Mouse (Mus musculus): Measurements from ENCODE around the gene Preb. TPM values are rescaled to one million over a fixed set of nuclear protein-coding genes. Genes with fewer than 3 reads are reported as not detected.
A peak's percentile ranks its signal among the peaks of the same experiment; 100 is the strongest.

Gene Preb
- total and polyA plus RNA-seq, 2 experiments from 2014 or later, result 49.6 to 106 TPM

GRCm38 (mm10) chr5:30950451-30950850 lies 9.7 kb downstream of the Preb start:
- peak overlapping the region; percentile 86 for H3K4me2 ChIP-seq (ENCODE audit: low read depth, low read length)
- no peak for TF ChIP-seq CTCF (IDR thresholded peaks at IDR 0.05; ENCODE audit: low read depth)
- no peaks in the 10 kb centered on the region for H3K4me1 ChIP-seq (ENCODE audit: insufficient read depth, low read length)
- H3K4me3 ChIP-seq (ENCODE audit: low read length), result peak overlapping the region; percentile 51
- H3K9ac ChIP-seq (replicated peaks; ENCODE audit: low read length), result peak overlapping the region; percentile 57
- H3K27ac ChIP-seq, result peak overlapping the region; percentile 79
- DNase-seq (ENCODE audit: low spot score), result peak; percentile 17
- no peak for ATAC-seq
- peaks cover 35% of the 10 kb centered on the region for H3K36me3 ChIP-seq (ENCODE audit: insufficient read depth, low read length)
- 26% methylated on average over 4 of the region's 4 CpGs for WGBS
- no peaks in the 10 kb centered on the region for H3K9me3 ChIP-seq (ENCODE audit: low read length)
- H3K27me3 ChIP-seq (ENCODE audit: insufficient read depth, low read length), result no peaks in the 10 kb centered on the region

- ATAC-seq, result peak; percentile 85
- no peaks in the 10 kb centered on the region for H3K9me3 ChIP-seq (ENCODE audit: low read length)
- peak; percentile 46 for TF ChIP-seq CTCF (IDR thresholded peaks at IDR 0.05; ENCODE audit: low read depth)
- peaks cover 30% of the 10 kb centered on the region for H3K36me3 ChIP-seq (ENCODE audit: insufficient read depth, low read length)
- H3K27me3 ChIP-seq (ENCODE audit: insufficient read depth, low read length), result no peaks in the 10 kb centered on the region
- WGBS, result under 1% methylated on average over 31 of the region's 31 CpGs
- H3K4me1 ChIP-seq (ENCODE audit: insufficient read depth, low read length), result no peaks in the 10 kb centered on the region
- peak overlapping the region; percentile 57 for H3K9ac ChIP-seq (replicated peaks; ENCODE audit: low read length)
- H3K27ac ChIP-seq, result peak overlapping the region; percentile 79
- H3K4me3 ChIP-seq (ENCODE audit: low read length), result peak overlapping the region; percentile 51
- peak overlapping the region; percentile 86 for H3K4me2 ChIP-seq (ENCODE audit: low read depth, low read length)
- DNase-seq (ENCODE audit: low spot score), result peak; percentile 95
These were observed 10.4 kb downstream of the Preb start for GRCm38 (mm10) chr5:30949654-30950326.

DNA sequence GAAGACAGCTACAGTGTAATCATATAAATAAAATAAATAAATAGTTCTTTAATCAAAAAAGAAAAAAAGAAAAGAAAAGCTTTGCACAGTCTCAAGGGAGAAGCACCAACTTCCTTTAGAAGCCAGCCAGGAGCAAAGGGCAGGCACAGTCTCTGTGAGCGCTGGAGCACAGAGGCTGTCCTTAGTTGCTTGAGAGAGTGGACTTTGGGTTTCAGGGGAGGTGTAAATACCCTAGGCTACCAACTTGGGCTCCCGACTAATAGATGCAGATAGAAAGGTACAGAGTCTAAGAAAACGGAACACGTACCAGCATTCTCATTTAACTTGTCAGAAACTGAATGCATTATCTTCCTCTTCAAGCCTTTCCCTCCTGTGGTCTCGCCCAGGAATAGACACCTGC lies 11.5 kb downstream of the Preb start:
- Histone ChIP-seq H3K27me3 (ENCODE audit: insufficient read depth, low read length) (no peaks in the 10 kb centered on the region), H3K36me3 (ENCODE audit: insufficient read depth, low read length) (peaks cover 20% of the 10 kb centered on the region; the same call in 1 of the 2 replicates), H3K4me2 (ENCODE audit: low read depth, low read length) (no peak overlapping the region), H3K4me3 (ENCODE audit: low read length) (no peak overlapping the region), H3K27ac (no peak overlapping the region), H3K9ac (replicated peaks; ENCODE audit: low read length) (no peak overlapping the region), H3K4me1 (ENCODE audit: insufficient read depth, low read length) (0 out of 2 replicates have a peak, but pooled peaks cover 2% of the 10 kb centered on the region), H3K9me3 (ENCODE audit: low read length) (no peaks in the 10 kb centered on the region)
- TF ChIP-seq CTCF (IDR thresholded peaks at IDR 0.05; ENCODE audit: low read depth), result no peak
- ATAC-seq (no peak), DNase-seq (ENCODE audit: low spot score) (no peak)
- WGBS, result 81% methylated on average over 5 of the region's 5 CpGs

DNA sequence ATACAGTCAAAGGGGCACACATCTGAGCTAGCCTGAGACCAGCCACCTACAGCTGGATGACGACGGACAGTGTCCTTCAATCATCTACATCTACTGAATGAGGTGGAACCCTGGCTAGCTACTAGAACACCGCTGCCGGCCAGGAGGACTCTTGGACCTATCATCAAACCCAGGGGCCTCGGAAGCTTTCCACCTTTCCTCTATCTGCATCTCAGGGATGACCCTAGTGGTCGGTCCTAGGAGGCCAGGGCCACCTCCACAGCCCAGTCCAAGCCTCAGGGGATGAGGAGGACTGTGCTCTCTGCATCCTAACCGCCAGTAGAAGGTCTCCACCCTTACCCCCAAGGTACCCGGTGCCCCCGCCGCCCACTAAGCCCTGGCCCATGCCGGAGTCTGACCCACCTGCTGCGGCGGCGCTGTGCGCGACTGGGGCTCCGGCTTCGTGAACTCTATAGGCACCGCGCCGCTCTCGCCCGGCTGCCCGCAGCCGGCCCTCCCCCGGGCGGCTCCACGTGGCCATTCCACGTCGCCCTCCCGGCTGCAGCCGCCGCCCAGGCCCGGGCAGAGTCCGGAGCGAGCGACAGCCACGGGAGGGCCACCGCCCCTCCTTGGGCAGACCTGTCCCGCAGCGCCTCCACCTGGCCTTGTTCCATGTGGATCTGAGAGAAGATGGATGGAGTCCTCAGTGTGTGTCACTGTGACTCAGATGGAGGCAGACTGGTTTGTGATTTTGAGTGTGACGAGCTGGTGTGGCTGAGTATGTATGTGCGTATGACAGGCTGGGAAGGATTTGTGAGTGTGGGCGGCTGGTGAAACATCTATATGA lies 15.0 kb downstream of the Preb start, which contains the start of gene Cgref1:
Gene Cgref1 (minus strand): TSS at position 636 of the 826 bp plus-strand sequence.
- 4% methylated on average over 44 of the region's 44 CpGs for WGBS
- no peaks in the 10 kb centered on the region for H3K27me3 ChIP-seq (ENCODE audit: insufficient read depth, low read length)

GRCm38 (mm10) chr5:30944344-30944743 lies 15.8 kb downstream of the Preb start:
- H3K4me2 ChIP-seq (ENCODE audit: low read depth, low read length), result peak overlapping the region; percentile 79
- TF ChIP-seq CTCF (IDR thresholded peaks at IDR 0.05; ENCODE audit: low read depth), result no peak
- DNase-seq (ENCODE audit: low spot score) (no peak), ATAC-seq (no peak)
- 0 out of 2 replicates have a peak overlapping the region, but pooled peaks have one; percentile 73 for H3K27ac ChIP-seq
- 83% methylated on average over 6 of the region's 6 CpGs for WGBS
- 0 out of 2 replicates have a peak, but pooled peaks cover 2% of the 10 kb centered on the region for H3K4me1 ChIP-seq (ENCODE audit: insufficient read depth, low read length)
- H3K9me3 ChIP-seq (ENCODE audit: low read length), result no peaks in the 10 kb centered on the region
- H3K9ac ChIP-seq (replicated peaks; ENCODE audit: low read length), result 0 out of 2 replicates have a peak overlapping the region, but pooled peaks have one; percentile 73
- no peaks in the 10 kb centered on the region for H3K36me3 ChIP-seq (ENCODE audit: insufficient read depth, low read length)
- peak overlapping the region; percentile 56 for H3K4me3 ChIP-seq (ENCODE audit: low read length)
- no peaks in the 10 kb centered on the region for H3K27me3 ChIP-seq (ENCODE audit: insufficient read depth, low read length)

More for the DNA sequence above, 15.0 kb downstream of the Preb start, which contains the start of gene Cgref1:
- peak; percentile 80 for DNase-seq (ENCODE audit: low spot score)
- H3K4me2 ChIP-seq (ENCODE audit: low read depth, low read length), result peak within 1 kb of the TSS; percentile 79
- H3K4me3 ChIP-seq (ENCODE audit: low read length), result peak within 1 kb of the TSS; percentile 56
- H3K27ac ChIP-seq, result peak within 1 kb of the TSS; percentile 73
- H3K36me3 ChIP-seq (ENCODE audit: insufficient read depth, low read length), result no peaks in the 10 kb centered on the region
- H3K9ac ChIP-seq (replicated peaks; ENCODE audit: low read length), result peak within 1 kb of the TSS; percentile 73
- peak; percentile 54 for TF ChIP-seq CTCF (IDR thresholded peaks at IDR 0.05; ENCODE audit: low read depth)
- 0 out of 2 replicates have a peak, but pooled peaks cover 2% of the 10 kb centered on the region for H3K4me1 ChIP-seq (ENCODE audit: insufficient read depth, low read length)
- no peaks in the 10 kb centered on the region for H3K9me3 ChIP-seq (ENCODE audit: low read length)
- peak; percentile 70 for ATAC-seq

DNA sequence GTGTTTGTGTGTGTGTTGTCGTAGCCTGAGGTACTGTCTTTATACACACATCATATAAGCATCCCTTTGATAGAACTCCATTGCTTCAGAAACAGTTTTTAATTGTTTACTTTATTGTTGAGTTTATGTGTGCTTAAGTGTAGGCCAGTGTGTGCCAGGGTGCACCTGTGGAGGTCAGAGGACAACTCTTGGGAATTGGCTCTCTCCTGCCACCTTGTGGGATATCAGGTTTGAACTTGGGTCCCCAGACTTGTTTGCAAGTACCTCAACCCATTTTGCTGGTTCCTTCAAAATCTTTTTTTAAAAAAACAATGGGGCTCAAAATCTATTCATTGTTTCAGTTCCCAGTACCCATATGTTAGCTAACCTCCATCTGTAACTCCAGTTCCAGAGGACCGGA lies 17.2 kb downstream of the Preb start:
- Histone ChIP-seq H3K4me1 (ENCODE audit: insufficient read depth, low read length) (0 out of 2 replicates have a peak, but pooled peaks cover 2% of the 10 kb centered on the region), H3K36me3 (ENCODE audit: insufficient read depth, low read length) (no peaks in the 10 kb centered on the region), H3K4me3 (ENCODE audit: low read length) (no peak overlapping the region), H3K4me2 (ENCODE audit: low read depth, low read length) (no peak overlapping the region), H3K27me3 (ENCODE audit: insufficient read depth, low read length) (no peaks in the 10 kb centered on the region), H3K9me3 (ENCODE audit: low read length) (no peaks in the 10 kb centered on the region), H3K27ac (no peak overlapping the region), H3K9ac (replicated peaks; ENCODE audit: low read length) (no peak overlapping the region)
- DNase-seq (ENCODE audit: low spot score), result no peak
- TF ChIP-seq CTCF (IDR thresholded peaks at IDR 0.05; ENCODE audit: low read depth), result peak; percentile 39
- no peak for ATAC-seq
- 90% methylated on average over 2 of the region's 2 CpGs for WGBS
